Mouse (Mus musculus) intestine, embryonic 14.5 days (tissue): ENCODE data around the gene Car7. TPM values are rescaled to one million over a fixed set of nuclear protein-coding genes. Genes with fewer than 3 reads are reported as not detected.
A peak's percentile ranks its signal among the peaks of the same experiment; 100 is the strongest.

ENCODE experiments used
- ATAC-seq: fragments of 200-750 bp; cut with Nextera tagmentation; replicated peaks from 2 replicates; pipeline ENCODE4 v1.8.0; 2017; ENCODE audit warnings: low read depth, moderate number of reproducible peaks, moderate TSS enrichment, moderate library complexity; ENCODE audit not compliant: low FRiP score, low TSS enrichment
- DNase-seq: peaks from one replicate; pipeline ENCODE4 v3.0.0-alpha.2; 2018; ENCODE audit warnings: low spot score
- H3K27ac ChIP-seq: fragments of 300-500 bp; sonication (generic); 2 replicates; pipeline ENCODE4 v1.5.1; 2014; ENCODE audit warnings: low read depth, mild to moderate bottlenecking, control low read depth
- H3K27me3 ChIP-seq: fragments of 300-500 bp; sonication (generic); replicated peaks from 2 replicates; pipeline ENCODE4 v1.6.1; 2014; ENCODE audit warnings: low read length, control low read depth; ENCODE audit not compliant: control insufficient read depth, insufficient read depth
- H3K36me3 ChIP-seq: fragments of 300-500 bp; sonication (generic); 2 replicates; pipeline ENCODE4 v1.6.1; 2014; ENCODE audit warnings: low read length, control low read depth; ENCODE audit not compliant: control insufficient read depth, insufficient read depth
- H3K4me1 ChIP-seq: fragments of 300-500 bp; sonication (generic); replicated peaks from 2 replicates; pipeline ENCODE4 v1.6.1; 2014; ENCODE audit warnings: low read length, control low read depth, mixed read lengths; ENCODE audit not compliant: control insufficient read depth, insufficient read depth
- H3K4me2 ChIP-seq: fragments of 300-500 bp; sonication (generic); 2 replicates; pipeline ENCODE4 v1.6.1; 2014; ENCODE audit warnings: low read length
- H3K4me3 ChIP-seq: fragments of 300-500 bp; sonication (generic); 2 replicates; pipeline ENCODE4 v1.5.1; 2014; ENCODE audit warnings: low read depth, low read length, control low read depth, mixed read lengths
- H3K9ac ChIP-seq: fragments of 300-500 bp; sonication (generic); 2 replicates; pipeline ENCODE4 v1.6.1; 2014; ENCODE audit warnings: mild to moderate bottlenecking, low read length
- H3K9me3 ChIP-seq: fragments of 300-500 bp; sonication (generic); 2 replicates; pipeline ENCODE4 v1.6.1; 2016; ENCODE audit warnings: low read length, control low read depth; ENCODE audit not compliant: control insufficient read depth
- WGBS: fragments of 180-500 bp; shearing (Covaris S2); extraction: QIAGEN DNeasy Blood & Tissue Kit; methylation state at CpG from one replicate; pipeline ENCODE4 v1.1.7; 2014; 5-methylcytosine and 5-hydroxymethylcytosine counted together
- polyA plus RNA-seq: library from polyadenylated mRNA; unstranded; fragments of >200 nt; fragmentation: Nextera tagmentation; extraction: Ambion mirVana; gene quantifications from 2 replicates; pipeline ENCODE4 v1.2.1, GENCODE M21; 2014

The Car7 gene
- polyA plus RNA-seq, 1 experiment from 2014 or later, result 0.92 TPM

DNA sequence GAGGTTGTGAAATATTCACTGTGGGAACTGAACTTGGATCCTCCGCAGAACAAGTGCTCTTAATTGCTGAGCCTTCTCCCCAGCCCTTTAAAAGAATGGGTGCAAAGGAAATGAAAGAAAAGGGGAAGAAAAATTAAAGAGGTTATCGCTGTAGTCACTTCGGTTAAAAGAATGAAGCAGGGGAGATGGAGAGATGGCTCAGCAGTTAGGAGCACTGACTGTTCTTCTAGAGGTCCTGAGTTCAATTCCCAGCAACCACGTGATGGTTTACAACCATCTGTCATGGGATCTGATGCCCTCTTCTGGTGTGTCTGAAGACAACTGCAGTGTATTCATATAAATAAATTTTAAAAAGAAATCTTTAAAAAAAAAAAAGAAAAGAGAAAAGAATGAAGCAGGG, 1.5 kb downstream of the Car7 start:
- no peak overlapping the region for H3K4me2 ChIP-seq
- ATAC-seq, result no peak

DNA sequence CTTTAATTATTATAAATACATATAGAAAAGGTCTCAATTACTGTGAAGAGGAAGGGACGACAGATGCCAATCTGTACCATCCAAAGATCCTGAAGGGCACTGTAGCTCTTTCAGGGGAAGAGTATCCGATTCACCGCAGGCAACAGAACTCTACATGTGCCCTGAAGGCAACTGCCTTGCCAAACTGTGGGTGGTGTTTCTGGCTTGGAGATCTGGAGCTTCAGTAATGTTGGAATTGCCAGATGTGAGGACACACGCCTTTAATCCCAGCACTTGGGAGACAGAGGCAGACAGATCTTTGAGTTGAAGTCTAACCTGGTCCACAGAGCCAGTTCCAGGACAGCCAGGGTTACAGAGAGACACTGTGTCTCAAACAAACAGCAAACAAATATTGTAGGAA, 4.4 kb downstream of the Car7 start:
- H3K36me3 ChIP-seq, result no peaks in the 10 kb centered on the region
- peaks cover 64% of the 10 kb centered on the region for H3K27me3 ChIP-seq
- H3K9me3 ChIP-seq, result no peaks in the 10 kb centered on the region
- WGBS, result 86% methylated on average over 4 of the region's 4 CpGs
- H3K9ac ChIP-seq, result no peak overlapping the region
- DNase-seq (no peak), ATAC-seq (no peak)
- no peak overlapping the region for H3K27ac ChIP-seq
- no peak overlapping the region for H3K4me3 ChIP-seq
- no peak overlapping the region for H3K4me2 ChIP-seq
- peaks cover 7% of the 10 kb centered on the region; the same call in 1 of the 2 replicates for H3K4me1 ChIP-seq

More for the DNA sequence above, 1.5 kb downstream of the Car7 start:
- DNase-seq, result no peak
- no peaks in the 10 kb centered on the region for H3K9me3 ChIP-seq
- 82% methylated on average over 4 of the region's 4 CpGs for WGBS
- no peaks in the 10 kb centered on the region for H3K36me3 ChIP-seq
- no peak overlapping the region for H3K27ac ChIP-seq
- H3K9ac ChIP-seq, result no peak overlapping the region
- peaks cover 12% of the 10 kb centered on the region for H3K4me1 ChIP-seq
- H3K27me3 ChIP-seq, result peaks cover 35% of the 10 kb centered on the region
- H3K4me3 ChIP-seq, result no peak overlapping the region

DNA sequence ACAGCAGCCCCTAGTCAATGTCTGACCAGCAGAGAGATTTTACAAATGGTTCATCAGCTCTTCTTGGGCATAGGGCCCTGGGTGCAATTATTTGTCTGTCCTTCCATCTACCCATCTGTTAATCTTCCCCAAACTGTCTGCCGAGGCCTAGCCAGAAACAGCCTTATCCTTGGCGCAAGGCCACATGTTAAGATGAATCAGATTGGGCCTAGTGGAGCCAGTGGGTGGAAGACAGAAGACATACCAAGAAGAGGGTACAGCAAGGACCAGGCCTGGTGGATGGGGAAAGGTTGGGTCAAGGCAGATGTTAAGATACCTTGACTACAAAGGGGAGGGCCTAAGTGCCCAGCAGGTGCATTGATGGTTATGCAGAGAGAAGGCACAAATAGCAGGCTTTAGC, 5.1 kb downstream of the Car7 start:
- Histone ChIP-seq H3K36me3 (no peaks in the 10 kb centered on the region), H3K4me2 (no peak overlapping the region), H3K27me3 (peaks cover 64% of the 10 kb centered on the region), H3K27ac (no peak overlapping the region), H3K9ac (no peak overlapping the region), H3K9me3 (no peaks in the 10 kb centered on the region), H3K4me1 (peaks cover 7% of the 10 kb centered on the region; the same call in 1 of the 2 replicates), H3K4me3 (no peak overlapping the region)
- ATAC-seq, result no peak
- DNase-seq, result no peak
- 79% methylated on average over 2 of the region's 2 CpGs for WGBS

- 36% methylated on average over 7 of the region's 7 CpGs for WGBS
Measured at GRCm38 (mm10) chr8:104540238-104540637, 5.7 kb downstream of the Car7 start.

GRCm38 (mm10) chr8:104540710-104541514, 6.4 kb downstream of the Car7 start:
- ATAC-seq (peak; percentile 58; the same call in 1 of the 2 replicates), DNase-seq (peak; percentile 60)
- H3K4me2 ChIP-seq, result peak overlapping the region; percentile 88
- peak overlapping the region; percentile 44 for H3K4me3 ChIP-seq
- 2% methylated on average over 73 of the region's 76 CpGs for WGBS
- no peaks in the 10 kb centered on the region for H3K36me3 ChIP-seq
- peaks cover 64% of the 10 kb centered on the region for H3K27me3 ChIP-seq
- peaks cover 7% of the 10 kb centered on the region; the same call in 1 of the 2 replicates for H3K4me1 ChIP-seq
- H3K27ac ChIP-seq, result no peak overlapping the region
- H3K9me3 ChIP-seq, result no peaks in the 10 kb centered on the region
- no peak overlapping the region for H3K9ac ChIP-seq

More at GRCm38 (mm10) chr8:104540238-104540637, 5.7 kb downstream of the Car7 start:
- Histone ChIP-seq H3K9ac (no peak overlapping the region), H3K4me2 (peak overlapping the region; percentile 88), H3K36me3 (no peaks in the 10 kb centered on the region), H3K9me3 (no peaks in the 10 kb centered on the region), H3K27me3 (peaks cover 64% of the 10 kb centered on the region), H3K27ac (no peak overlapping the region), H3K4me3 (peak overlapping the region; percentile 44), H3K4me1 (peaks cover 7% of the 10 kb centered on the region; the same call in 1 of the 2 replicates)
- DNase-seq (no peak), ATAC-seq (no peak)

DNA sequence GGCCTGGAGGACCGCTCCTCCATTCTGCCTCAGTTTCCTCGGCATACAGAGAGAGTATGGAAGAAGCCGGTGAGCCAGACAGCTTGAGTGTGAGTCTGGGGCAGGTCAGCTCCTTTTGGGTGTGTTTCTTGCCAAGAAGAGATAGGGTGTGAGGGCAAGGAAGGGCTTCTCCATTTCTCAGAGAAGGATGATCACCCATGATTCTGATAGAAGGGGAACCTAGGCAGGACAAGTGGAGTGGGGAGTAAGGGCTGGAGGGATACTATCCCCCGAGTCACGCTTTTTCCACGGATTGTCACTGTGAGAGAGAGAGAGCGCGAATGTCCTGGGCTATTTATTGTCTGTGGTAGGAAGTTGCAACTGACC, 7.0 kb downstream of the Car7 start:
- Histone ChIP-seq H3K36me3 (no peaks in the 10 kb centered on the region), H3K9me3 (no peaks in the 10 kb centered on the region), H3K27ac (no peak overlapping the region), H3K4me3 (peak overlapping the region; percentile 44), H3K27me3 (peaks cover 64% of the 10 kb centered on the region), H3K4me1 (peaks cover 7% of the 10 kb centered on the region; the same call in 1 of the 2 replicates), H3K4me2 (peak overlapping the region; percentile 88), H3K9ac (no peak overlapping the region)
- WGBS, result 16% methylated on average over 8 of the region's 8 CpGs
- DNase-seq, result no peak
- ATAC-seq, result no peak

DNA sequence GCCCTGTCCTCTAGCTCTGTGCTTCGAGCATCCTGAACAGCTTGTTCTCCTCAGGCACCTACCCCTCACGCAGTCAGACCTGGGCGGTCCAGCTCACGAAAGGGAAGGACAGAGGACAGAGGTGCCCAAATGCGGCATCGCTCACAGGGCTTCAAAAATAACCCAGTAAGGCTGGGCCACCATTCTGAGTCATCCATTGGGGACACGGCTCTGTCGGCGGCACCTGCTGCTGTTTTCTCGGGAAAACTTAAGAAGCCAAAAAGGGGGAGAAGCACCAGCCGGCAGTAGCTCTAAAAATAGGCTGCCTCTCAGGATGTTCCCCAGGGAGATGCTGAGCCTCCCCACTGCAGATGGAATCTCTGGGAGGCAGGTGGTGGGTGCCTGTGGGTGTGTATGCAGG, 7.7 kb downstream of the Car7 start:
- H3K27me3 ChIP-seq, result peaks cover 64% of the 10 kb centered on the region
- no peaks in the 10 kb centered on the region for H3K36me3 ChIP-seq
- H3K9me3 ChIP-seq, result no peaks in the 10 kb centered on the region
- no peak overlapping the region for H3K4me2 ChIP-seq
- H3K4me3 ChIP-seq, result no peak overlapping the region
- ATAC-seq (no peak), DNase-seq (no peak)
- no peak overlapping the region for H3K9ac ChIP-seq
- H3K4me1 ChIP-seq, result peaks cover 7% of the 10 kb centered on the region; the same call in 1 of the 2 replicates
- WGBS, result 15% methylated on average over 11 of the region's 11 CpGs
- H3K27ac ChIP-seq, result no peak overlapping the region

GRCm38 (mm10) chr8:104543440-104544045, 9.1 kb downstream of the Car7 start:
- Histone ChIP-seq H3K4me1 (peaks cover 7% of the 10 kb centered on the region; the same call in 1 of the 2 replicates), H3K9ac (no peak overlapping the region), H3K27me3 (peaks cover 53% of the 10 kb centered on the region), H3K36me3 (no peaks in the 10 kb centered on the region), H3K4me3 (no peak overlapping the region), H3K4me2 (no peak overlapping the region), H3K27ac (no peak overlapping the region), H3K9me3 (no peaks in the 10 kb centered on the region)
- DNase-seq, result no peak
- no peak for ATAC-seq
- 77% methylated on average over 8 of the region's 8 CpGs for WGBS
